In the genomic region with DNA sequence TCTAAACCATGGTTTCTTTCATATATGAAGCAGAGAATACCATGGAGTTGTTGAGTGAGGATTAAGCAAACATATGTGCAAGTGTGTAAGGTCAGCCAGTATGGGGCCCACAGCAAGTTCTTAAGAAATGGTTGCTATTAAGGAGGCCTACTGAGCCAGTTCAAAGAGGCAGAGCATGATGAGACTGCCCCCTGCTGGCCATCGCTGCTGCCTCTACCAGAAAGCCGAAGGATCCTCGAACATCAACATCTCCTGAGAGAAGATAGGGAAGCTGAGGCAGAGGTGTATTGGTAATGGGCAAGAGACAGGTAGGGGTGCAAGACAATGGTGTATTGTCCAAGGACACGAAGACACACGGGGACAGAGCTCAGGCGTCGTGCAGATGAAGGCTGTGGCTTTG, we compare ENCODE assay signal across 9 mouse cellular contexts. TPM values are rescaled to one million over a fixed set of nuclear protein-coding genes. Genes with fewer than 3 reads are reported as not detected.
DNase-seq lines count a peak whose midpoint lies in the region; ATAC-seq and TF ChIP-seq lines count a peak whose summit lies in the region.
"Had no signal": no experiment of that assay in that cellular context is flagged by ENCODE, and none has a peak within 500 bp of the region (broad histone marks: within the 10 kb centered on the region; RNA-seq: fewer than 3 reads in every experiment).

No protein-coding gene starts in this region.

- H3K9ac ChIP-seq in kidney, postnatal 0 days (ENCODE audit: low read depth, low read length) = no peak overlapping the region

- peak; percentile 61 for DNase-seq in kidney, postnatal 0 days (ENCODE audit: low spot score)
- no peak for DNase-seq in kidney, adult 11 months
- peak; percentile 45 for DNase-seq in T-cell, adult 2 months (ENCODE audit: low spot score)
- DNase-seq in cerebellum, postnatal 14 days = peak; percentile 73 to 82
- peak; percentile 36 to 42 for DNase-seq in gastrocnemius, postnatal 36 days
- DNase-seq in left cerebral cortex, postnatal 4 days = peak; percentile 51
- peak; percentile 25 for DNase-seq in right cerebral cortex, postnatal 25 days
- no peak for DNase-seq in heart, adult 11 months

- no peaks in the 10 kb centered on the region for H3K27me3 ChIP-seq in kidney, postnatal 0 days (ENCODE audit: insufficient read depth, low read length)

- no peak for ATAC-seq in kidney, postnatal 0 days (replicated peaks; ENCODE audit: low FRiP score, low read depth)

- H3K27ac ChIP-seq in kidney, postnatal 0 days = no peak overlapping the region

- H3K4me2 ChIP-seq in kidney, postnatal 0 days (ENCODE audit: low read length) = no peak overlapping the region

- H3K36me3 ChIP-seq in kidney, postnatal 0 days (ENCODE audit: insufficient read depth, low read length) = no peaks in the 10 kb centered on the region

- intact Hi-C loops in gastrocnemius, postnatal 36 days (cut with DNase I) = loop anchor here (1.0 to 10.0 kb wide), 2 partner anchors 131 to 281 kb away; no protein-coding TSS in a partner anchor
- intact Hi-C loops in left cerebral cortex, postnatal 4 days (cut with DNase I) = loop anchor here (5.0 kb wide), 1 partner anchor 124 kb away; the partner anchor contains the start of gene Kcnj11

- H3K4me3 ChIP-seq in kidney, postnatal 0 days (replicated peaks; ENCODE audit: low read depth, low read length) = no peak overlapping the region

- WGBS in kidney, postnatal 0 days = 24% methylated on average over 7 of the region's 7 CpGs

- no peaks in the 10 kb centered on the region for H3K9me3 ChIP-seq in kidney, postnatal 0 days (replicated peaks; ENCODE audit: low read length)

- no peaks in the 10 kb centered on the region for H3K4me1 ChIP-seq in kidney, postnatal 0 days (replicated peaks; ENCODE audit: insufficient read depth, low read length)

- TF ChIP-seq CTCF in kidney, postnatal 0 days (IDR thresholded peaks at IDR 0.05; ENCODE audit: low read depth) = peak; percentile 81

RNA-seq across cellular contexts. Expression of gene Ush1c, which starts 12.1 kb away (rescaled TPM):
- polyA plus RNA-seq in kidney, postnatal 0 days (2015; fragmentation: Nextera tagmentation; extraction: Ambion mirVana) = 36.8 and 44.4 TPM in 2 replicates
- 1 to 10 TPM; 5.3 to 9.1 TPM for total RNA-seq in gastrocnemius, postnatal 36 days (2021)
- total RNA-seq in left cerebral cortex, postnatal 4 days (2021) = under 1 TPM; 0.40 to 0.54 TPM

RNA-seq across cellular contexts. Expression of gene Otog, which starts 14.5 kb away (rescaled TPM):
- 0.01 TPM in 1 of 2 replicates, not detected in the other for polyA plus RNA-seq in kidney, postnatal 0 days (2015; fragmentation: Nextera tagmentation; extraction: Ambion mirVana)
- total RNA-seq in gastrocnemius, postnatal 36 days (2021) = under 1 TPM; 0.15 to 0.89 TPM
- total RNA-seq in left cerebral cortex, postnatal 4 days (2021) = under 1 TPM; 0.08 to 0.26 TPM
- polyA plus RNA-seq: lung, embryonic 16.5 days had no signal

RNA-seq across cellular contexts. Expression of gene Abcc8, which starts 46.4 kb away (rescaled TPM):
- 0.85 and 1.1 TPM in 2 replicates for polyA plus RNA-seq in kidney, postnatal 0 days (2015; fragmentation: Nextera tagmentation; extraction: Ambion mirVana)
- total RNA-seq in gastrocnemius, postnatal 36 days (2021) = 1 to 10 TPM; 3.2 to 6.2 TPM
- 10 to 100 TPM; 18.2 to 23.1 TPM for total RNA-seq in left cerebral cortex, postnatal 4 days (2021)

Comparison
In these comparisons a context has a peak if more than half of its experiments do, and no peak if none do; other contexts are left out.
1. DNase-seq: peak in kidney, postnatal 0 days (single experiment), T-cell, adult 2 months (single experiment), cerebellum, postnatal 14 days (2 of 2), gastrocnemius, postnatal 36 days (2 of 2), left cerebral cortex, postnatal 4 days (single experiment) and right cerebral cortex, postnatal 25 days (single experiment); none in kidney, adult 11 months (single experiment) and heart, adult 11 months (single experiment).
2. RNA of gene Ush1c, which starts 12.1 kb away (total RNA-seq): 5.3 to 9.1 TPM in gastrocnemius, postnatal 36 days; 0.40 to 0.54 TPM in left cerebral cortex, postnatal 4 days; every median in the first group is over 4 times any median in the second.